Mouse (Mus musculus): ENCODE measurements around the gene Gm11146.

The Gm11146 gene

DNA sequence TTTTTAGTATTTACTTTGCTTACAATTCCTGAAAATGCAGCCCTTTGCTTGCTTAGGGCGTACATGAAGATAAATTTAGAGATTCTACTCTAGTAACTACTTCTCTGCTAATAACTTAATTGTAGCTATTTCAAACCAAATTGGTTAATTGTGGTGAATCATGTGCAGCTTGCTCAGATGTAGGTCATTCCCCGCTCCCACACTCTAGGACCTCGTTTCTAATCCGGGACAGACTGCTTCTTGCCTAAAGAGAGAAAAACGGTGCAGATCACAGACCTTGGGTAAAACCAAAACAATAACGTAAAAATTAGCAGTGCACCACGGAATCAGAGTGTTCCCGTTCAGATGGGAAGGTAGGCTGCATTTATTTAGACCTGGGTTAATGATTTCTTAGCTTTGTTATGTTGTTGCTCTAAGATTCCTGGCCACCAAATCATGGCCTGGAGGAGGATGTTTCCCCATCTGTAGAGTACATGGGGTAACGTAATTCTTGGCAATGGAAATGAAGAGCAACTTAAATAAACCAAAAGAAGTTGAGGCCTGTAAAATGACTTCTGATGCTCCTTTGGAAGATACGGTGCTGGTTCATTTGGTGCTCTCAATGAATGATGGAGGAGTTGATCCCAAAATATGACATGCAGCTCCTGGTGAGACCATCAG is 45.3 kb downstream of the Gm11146 start:
- 63% methylated on average over 10 of the region's 10 CpGs for WGBS

DNA sequence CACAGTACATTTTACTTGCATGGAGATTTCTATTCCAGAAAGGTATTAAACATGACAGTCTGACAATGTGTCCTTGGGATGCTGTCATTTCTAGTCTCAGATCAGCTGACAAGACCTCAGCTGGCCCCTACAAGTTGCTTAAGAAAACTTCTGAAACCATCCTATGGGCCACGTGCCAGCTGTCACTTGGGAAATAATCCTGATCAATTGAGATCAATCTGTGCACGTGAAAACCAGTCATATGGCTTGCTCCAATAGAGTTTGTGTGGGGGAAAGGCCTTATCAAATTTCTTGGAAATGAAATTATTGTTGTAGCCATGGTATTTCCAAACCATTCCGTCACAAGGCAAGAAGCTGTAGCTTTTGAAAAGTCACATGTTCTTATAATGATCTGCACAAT is 50.8 kb downstream of the Gm11146 start:
- 79% methylated on average over 3 of the region's 3 CpGs for WGBS
